Mouse (Mus musculus) liver, postnatal 0 days (tissue): ENCODE measurements around the gene Hps3.

Experiments used
- CTCF ChIP-seq: sonication (generic); IDR thresholded peaks from 2 replicates; pipeline ENCODE4 v1.5.1; 2016; ENCODE audit warnings: antibody characterized with exemption, low read depth
- EP300 ChIP-seq: IDR thresholded peaks from 2 replicates; pipeline ENCODE4 v1.6.1; 2016; ENCODE audit warnings: antibody characterized with exemption, low read depth, mild to moderate bottlenecking

- TF ChIP-seq CTCF (no peak), EP300 (no peak)
Observed at GRCm38 (mm10) chr3:19958031-19958430, 77.1 kb downstream of the Hps3 start.
